Mouse (Mus musculus) MEL (cell line): Measurements from ENCODE around the gene Tgtp2. TPM values are rescaled to one million over a fixed set of nuclear protein-coding genes. Genes with fewer than 3 reads are reported as not detected.
A peak's percentile ranks its signal among the peaks of the same experiment; 100 is the strongest.

Source experiments
- DNase-seq: peaks from one replicate; pipeline ENCODE4 v3.0.0; 2011; ENCODE audit warnings: low read depth, low spot score
- H3K27ac ChIP-seq: 2 replicates; pipeline ENCODE4 v1.5.1; 2012; ENCODE audit warnings: low read depth, mild to moderate bottlenecking, control low read depth, low read length, moderate library complexity; ENCODE audit not compliant: control insufficient read depth
- H3K27me3 ChIP-seq, 2 experiments: fragments of 150-350 bp in 1 of 2; sonication (generic) in 1 of 2; 2 replicates each; pipeline ENCODE4 v1.6.1; 2012; ENCODE audit warnings: low read length in 2 of 2, mild to moderate bottlenecking in 2 of 2, improper control_type of control experiment in 1 of 2, moderate library complexity in 1 of 2; ENCODE audit not compliant: insufficient read depth in 2 of 2, control insufficient read depth in 1 of 2
- H3K36me3 ChIP-seq, 2 experiments: 2 replicates each; pipeline ENCODE4 v1.6.1; 2012 to 2014; ENCODE audit warnings: low read length in 2 of 2, improper control_type of control experiment in 1 of 2, inconsistent platforms in 1 of 2, mild to moderate bottlenecking in 1 of 2; ENCODE audit not compliant: insufficient read depth in 2 of 2, control insufficient read depth in 1 of 2
- H3K4me1 ChIP-seq, 2 experiments: fragments of 150-350 bp in 1 of 2; sonication (generic) in 1 of 2; 2 replicates each; pipeline ENCODE4 v1.6.1; 2012; ENCODE audit warnings: low read length in 2 of 2, improper control_type of control experiment in 1 of 2, mild to moderate bottlenecking in 1 of 2; ENCODE audit not compliant: insufficient read depth in 2 of 2, control insufficient read depth in 1 of 2
- H3K4me3 ChIP-seq, 2 experiments: fragments of 150-350 bp in 1 of 2; sonication (generic) in 1 of 2; 2 replicates each; pipeline ENCODE4 v1.5.1; 2012; ENCODE audit warnings: low read depth in 2 of 2, low read length in 2 of 2, mild to moderate bottlenecking in 2 of 2, moderate library complexity in 2 of 2, control low read depth in 1 of 2, improper control_type of control experiment in 1 of 2; ENCODE audit not compliant: control insufficient read depth in 1 of 2, insufficient read depth in 1 of 2
- H3K79me2 ChIP-seq: 2 replicates; pipeline ENCODE4 v1.6.1; 2012; ENCODE audit warnings: mild to moderate bottlenecking, low read length, moderate library complexity; ENCODE audit not compliant: control insufficient read depth, poor library complexity, insufficient read depth
- H3K9ac ChIP-seq: 2 replicates; pipeline ENCODE4 v1.6.1; 2012; ENCODE audit warnings: low read depth, mild to moderate bottlenecking, control low read depth, low read length, moderate library complexity; ENCODE audit not compliant: control insufficient read depth, poor library complexity, severe bottlenecking
- H3K9me3 ChIP-seq: fragments of 150-350 bp; sonication (generic); replicated peaks from 2 replicates; pipeline ENCODE4 v1.6.1; 2012; ENCODE audit warnings: mild to moderate bottlenecking, low read length, improper control_type of control experiment, moderate library complexity; ENCODE audit not compliant: insufficient read depth
- BHLHE40 ChIP-seq: IDR thresholded peaks from 2 replicates; pipeline ENCODE4 v1.6.1; 2012; ENCODE audit warnings: low read depth, mild to moderate bottlenecking, inconsistent platforms, low read length, improper control_type of control experiment, borderline replicate concordance
- E2F4 ChIP-seq: IDR thresholded peaks from 2 replicates; pipeline ENCODE4 v1.6.1; 2011; ENCODE audit warnings: low read depth, low read length, improper control_type of control experiment, borderline replicate concordance
- ELF1 ChIP-seq: IDR thresholded peaks from 2 replicates; pipeline ENCODE4 v1.6.1; 2014; ENCODE audit warnings: low read depth, mild to moderate bottlenecking, inconsistent platforms, low read length, improper control_type of control experiment, moderate library complexity
- EP300 ChIP-seq, 2 experiments: IDR thresholded peaks; 2 replicates each; pipeline ENCODE4 v1.6.1; 2011; ENCODE audit warnings: improper control_type of control experiment in 2 of 2, low read length in 2 of 2, low read depth in 1 of 2, mild to moderate bottlenecking in 1 of 2
- ETS1 ChIP-seq: IDR thresholded peaks from 2 replicates; pipeline ENCODE4 v1.6.1; 2012; ENCODE audit warnings: low read depth, mild to moderate bottlenecking, inconsistent platforms, low read length, improper control_type of control experiment, moderate library complexity
- GATA1 ChIP-seq: IDR thresholded peaks from 2 replicates; pipeline ENCODE4 v1.6.1; 2011; ENCODE audit warnings: low read depth, low read length, improper control_type of control experiment
- HCFC1 ChIP-seq: IDR thresholded peaks from 2 replicates; pipeline ENCODE4 v1.6.1; 2012; ENCODE audit warnings: low read depth, mild to moderate bottlenecking, inconsistent platforms, low read length, improper control_type of control experiment, moderate library complexity
- JUND ChIP-seq: IDR thresholded peaks from 2 replicates; pipeline ENCODE4 v1.6.1; 2011; ENCODE audit warnings: low read depth, mild to moderate bottlenecking, improper control_type of control experiment, low read length
- MAZ ChIP-seq: IDR thresholded peaks from 2 replicates; pipeline ENCODE4 v1.6.1; 2012; ENCODE audit warnings: low read depth, mild to moderate bottlenecking, inconsistent platforms, low read length, improper control_type of control experiment
- MEF2A ChIP-seq: IDR thresholded peaks from 2 replicates; pipeline ENCODE4 v1.6.1; 2014; ENCODE audit warnings: low read depth, mild to moderate bottlenecking, inconsistent platforms, low read length, improper control_type of control experiment; ENCODE audit not compliant: poor library complexity, insufficient replicate concordance, severe bottlenecking; ENCODE audit errors: extremely low read depth
- NRF1 ChIP-seq: IDR thresholded peaks from 2 replicates; pipeline ENCODE4 v1.6.1; 2014; ENCODE audit warnings: low read depth, mild to moderate bottlenecking, inconsistent platforms, low read length, improper control_type of control experiment, moderate library complexity; ENCODE audit not compliant: poor library complexity, insufficient read depth, severe bottlenecking
- POLR2AphosphoS5 ChIP-seq: IDR thresholded peaks from 2 replicates; pipeline ENCODE4 v1.6.1; 2012; ENCODE audit warnings: low read depth, borderline replicate concordance, mild to moderate bottlenecking, inconsistent platforms, low read length, moderate library complexity, mixed read lengths
- RCOR1 ChIP-seq: IDR thresholded peaks from 2 replicates; pipeline ENCODE4 v1.6.1; 2012; ENCODE audit warnings: low read depth, mild to moderate bottlenecking, inconsistent platforms, low read length, improper control_type of control experiment
- SIN3A ChIP-seq: IDR thresholded peaks from 2 replicates; pipeline ENCODE4 v1.6.1; 2012; ENCODE audit warnings: low read length, improper control_type of control experiment, inconsistent platforms
- SMC3 ChIP-seq: IDR thresholded peaks from 2 replicates; pipeline ENCODE4 v1.6.1; 2011; ENCODE audit warnings: low read depth, low read length, improper control_type of control experiment
- TAL1 ChIP-seq: IDR thresholded peaks from 2 replicates; pipeline ENCODE4 v1.6.1; 2012; ENCODE audit warnings: mild to moderate bottlenecking, inconsistent platforms, low read length, moderate library complexity, mixed read lengths
- TBP ChIP-seq: IDR thresholded peaks from 2 replicates; pipeline ENCODE4 v1.8.0; 2011; ENCODE audit warnings: low read depth, low read length, improper control_type of control experiment
- UBTF ChIP-seq: IDR thresholded peaks from 2 replicates; pipeline ENCODE4 v1.6.1; 2012; ENCODE audit warnings: low read depth, mild to moderate bottlenecking, inconsistent platforms, low read length, improper control_type of control experiment, moderate library complexity, borderline replicate concordance; ENCODE audit not compliant: insufficient read depth
- USF1 ChIP-seq: IDR thresholded peaks from 2 replicates; pipeline ENCODE4 v1.6.1; 2014; ENCODE audit warnings: low read depth, mild to moderate bottlenecking, inconsistent platforms, low read length, improper control_type of control experiment, moderate library complexity
- USF2 ChIP-seq, 2 experiments: IDR thresholded peaks; 2 replicates each; pipeline ENCODE4 v1.6.1; 2011 to 2012; ENCODE audit warnings: improper control_type of control experiment in 2 of 2, low read length in 2 of 2, borderline replicate concordance in 1 of 2, inconsistent platforms in 1 of 2, low read depth in 1 of 2, mild to moderate bottlenecking in 1 of 2; ENCODE audit not compliant: insufficient read depth in 1 of 2
- ZMIZ1 ChIP-seq: IDR thresholded peaks from 2 replicates; pipeline ENCODE4 v1.6.1; 2012; ENCODE audit warnings: low read depth, mild to moderate bottlenecking, inconsistent platforms, low read length, improper control_type of control experiment, moderate library complexity
- ZNF384 ChIP-seq: IDR thresholded peaks from 2 replicates; pipeline ENCODE4 v1.6.1; 2012; ENCODE audit warnings: low read depth, mild to moderate bottlenecking, inconsistent platforms, low read length, improper control_type of control experiment
- polyA plus RNA-seq, 2 experiments: library from polyadenylated mRNA; stranded (reverse) in 1 of 2; unstranded in 1 of 2; fragments of >175 nt in 1 of 2; fragments of >200 nt in 1 of 2; gene quantifications; 2 replicates each; pipeline versions ENCODE4 v1.2.1 to v1.2.4; 2012; ENCODE audit warnings: low replicate concordance in 2 of 2, low read depth in 1 of 2; ENCODE audit not compliant: insufficient read length in 2 of 2, insufficient read depth in 1 of 2, missing spikeins in 1 of 2
- total RNA-seq: library from RNA; depleted of rRNA; stranded (reverse); fragments of 300-350 nt; gene quantifications from 2 replicates; pipeline ENCODE4 v1.2.3, GENCODE M21; 2012

Gene Tgtp2
- total and polyA plus RNA-seq, 3 experiments = 0.54 to 0.77 TPM; not detected in 1

GRCm38 (mm10) chr11:49081356-49081755 is 17.4 kb upstream of the Tgtp2 start (continued):
- no peak for TF ChIP-seq MEF2A
- TF ChIP-seq POLR2AphosphoS5 = no peak
- peak; percentile 37 for TF ChIP-seq ZMIZ1
- no peak for TF ChIP-seq UBTF
- no peak for TF ChIP-seq RCOR1
- TF ChIP-seq ZNF384 = no peak
- no peak for TF ChIP-seq E2F4
- no peak for TF ChIP-seq NRF1
- TF ChIP-seq EP300 (IDR thresholded peaks at IDR 0.05; ENCODE audit: low read depth in 1 of 2, low read length in 2 of 2) = peak; percentile 16 to 22; a peak in 2 of 4 replicates
- no peak for TF ChIP-seq TBP
- TF ChIP-seq ELF1 = no peak
- no peak for TF ChIP-seq BHLHE40
- peak; percentile 53; the same call in 1 of the 2 replicates for TF ChIP-seq MAZ
- no peak for TF ChIP-seq HCFC1
- TF ChIP-seq USF2 (IDR thresholded peaks at IDR 0.05; ENCODE audit: borderline replicate concordance in 1 of 2, insufficient read depth in 1 of 2, low read depth in 1 of 2, low read length in 2 of 2) = no peak
- TF ChIP-seq SMC3 = no peak
- TF ChIP-seq JUND = no peak
- TF ChIP-seq USF1 = no peak
- no peak; the same call in 1 of the 2 replicates for TF ChIP-seq SIN3A

- H3K27me3 ChIP-seq = no peaks in the 10 kb centered on the region
- H3K4me3 ChIP-seq = peak overlapping the region; percentile 60 to 74
- peak overlapping the region; percentile 56 for H3K9ac ChIP-seq
- peak; percentile 80 for DNase-seq
- H3K27ac ChIP-seq = peak overlapping the region; percentile 98
- 0 out of 2 replicates have a peak, but pooled peaks have one; percentile 26 for TF ChIP-seq ETS1
- TF ChIP-seq HCFC1 = 0 out of 2 replicates have a peak, but pooled peaks have one; percentile 16
- TF ChIP-seq GATA1 = peak; percentile 7; the same call in 1 of the 2 replicates
- 0 out of 2 replicates have a peak, but pooled peaks have one; percentile 12 for TF ChIP-seq TAL1
- TF ChIP-seq SIN3A = no peak
- peak in 1 of 2 experiments; percentile 5; a peak in 1 of 4 replicates for TF ChIP-seq EP300 (IDR thresholded peaks at IDR 0.05; ENCODE audit: low read depth in 1 of 2, low read length in 2 of 2)
- no peaks in the 10 kb centered on the region for H3K9me3 ChIP-seq
- H3K36me3 ChIP-seq = peaks cover 0 to 71% of the 10 kb centered on the region in 2 experiments; a peak in 3 of 4 replicates
- H3K4me1 ChIP-seq = peaks cover 54% of the 10 kb centered on the region in 2 experiments
- peaks cover 34% of the 10 kb centered on the region for H3K79me2 ChIP-seq
Measured at GRCm38 (mm10) chr11:49080636-49081035, 16.6 kb upstream of the Tgtp2 start.
